Mouse (Mus musculus) liver, postnatal 0 days (tissue): ENCODE measurements around the gene Col23a1. TPM values are rescaled to one million over a fixed set of nuclear protein-coding genes. Genes with fewer than 3 reads are reported as not detected.

Source experiments
- ATAC-seq: fragments of 200-750 bp; cut with Nextera tagmentation; 2 replicates; pipeline ENCODE4 v1.8.0; 2017; ENCODE audit warnings: mild to moderate bottlenecking, moderate library complexity
- DNase-seq: peaks from one replicate; pipeline ENCODE4 v3.0.0-alpha.2; 2016
- H3K27ac ChIP-seq: fragments of 300-500 bp; sonication (generic); 2 replicates; pipeline ENCODE4 v1.5.1; 2014; ENCODE audit warnings: antibody characterized with exemption, moderate library complexity, mild to moderate bottlenecking, low read depth
- H3K27me3 ChIP-seq: fragments of 300-500 bp; sonication (generic); 2 replicates; pipeline ENCODE4 v1.6.1; 2014; ENCODE audit warnings: low read length, control low read depth, mixed read lengths; ENCODE audit not compliant: insufficient read depth
- H3K36me3 ChIP-seq: fragments of 300-500 bp; sonication (generic); replicated peaks from 2 replicates; pipeline ENCODE4 v1.6.1; 2014; ENCODE audit warnings: mild to moderate bottlenecking, control low read depth, low read length, moderate library complexity, mixed read lengths; ENCODE audit not compliant: insufficient read depth
- H3K4me1 ChIP-seq: fragments of 300-500 bp; sonication (generic); 2 replicates; pipeline ENCODE4 v1.6.1; 2014; ENCODE audit warnings: antibody characterized with exemption, mild to moderate bottlenecking, control low read depth; ENCODE audit not compliant: insufficient read depth
- H3K4me2 ChIP-seq: fragments of 300-500 bp; sonication (generic); 2 replicates; pipeline ENCODE4 v1.6.1; 2014; ENCODE audit warnings: low read depth, mild to moderate bottlenecking, low read length, moderate library complexity, mixed read lengths
- H3K4me3 ChIP-seq: fragments of 300-500 bp; sonication (generic); 2 replicates; pipeline ENCODE4 v1.5.1; 2014; ENCODE audit warnings: low read depth, low read length
- H3K9ac ChIP-seq: fragments of 300-500 bp; sonication (generic); replicated peaks from 2 replicates; pipeline ENCODE4 v1.6.1; 2014; ENCODE audit warnings: mild to moderate bottlenecking, moderate library complexity
- H3K9me3 ChIP-seq: fragments of 300-500 bp; sonication (generic); 2 replicates; pipeline ENCODE4 v1.6.1; 2016; ENCODE audit warnings: mild to moderate bottlenecking, control low read depth, low read length, mixed read lengths
- CTCF ChIP-seq: sonication (generic); IDR thresholded peaks from 2 replicates; pipeline ENCODE4 v1.5.1; 2016; ENCODE audit warnings: antibody characterized with exemption, low read depth
- EP300 ChIP-seq: IDR thresholded peaks from 2 replicates; pipeline ENCODE4 v1.6.1; 2016; ENCODE audit warnings: antibody characterized with exemption, low read depth, mild to moderate bottlenecking
- WGBS: fragments of 180-500 bp; shearing (Covaris S2); extraction: QIAGEN DNeasy Blood & Tissue Kit; methylation state at CpG from one replicate; pipeline ENCODE4 v1.1.7; 2014; ENCODE audit not compliant: insufficient replicate concordance; 5-methylcytosine and 5-hydroxymethylcytosine counted together
- polyA plus RNA-seq: library from polyadenylated mRNA; unstranded; fragments of >200 nt; fragmentation: Nextera tagmentation; extraction: Ambion mirVana; gene quantifications from 2 replicates; pipeline ENCODE4 v1.2.1, GENCODE M21; 2015

The Col23a1 gene
- polyA plus RNA-seq, 1 experiment from 2014 or later = 0.13 TPM

DNA sequence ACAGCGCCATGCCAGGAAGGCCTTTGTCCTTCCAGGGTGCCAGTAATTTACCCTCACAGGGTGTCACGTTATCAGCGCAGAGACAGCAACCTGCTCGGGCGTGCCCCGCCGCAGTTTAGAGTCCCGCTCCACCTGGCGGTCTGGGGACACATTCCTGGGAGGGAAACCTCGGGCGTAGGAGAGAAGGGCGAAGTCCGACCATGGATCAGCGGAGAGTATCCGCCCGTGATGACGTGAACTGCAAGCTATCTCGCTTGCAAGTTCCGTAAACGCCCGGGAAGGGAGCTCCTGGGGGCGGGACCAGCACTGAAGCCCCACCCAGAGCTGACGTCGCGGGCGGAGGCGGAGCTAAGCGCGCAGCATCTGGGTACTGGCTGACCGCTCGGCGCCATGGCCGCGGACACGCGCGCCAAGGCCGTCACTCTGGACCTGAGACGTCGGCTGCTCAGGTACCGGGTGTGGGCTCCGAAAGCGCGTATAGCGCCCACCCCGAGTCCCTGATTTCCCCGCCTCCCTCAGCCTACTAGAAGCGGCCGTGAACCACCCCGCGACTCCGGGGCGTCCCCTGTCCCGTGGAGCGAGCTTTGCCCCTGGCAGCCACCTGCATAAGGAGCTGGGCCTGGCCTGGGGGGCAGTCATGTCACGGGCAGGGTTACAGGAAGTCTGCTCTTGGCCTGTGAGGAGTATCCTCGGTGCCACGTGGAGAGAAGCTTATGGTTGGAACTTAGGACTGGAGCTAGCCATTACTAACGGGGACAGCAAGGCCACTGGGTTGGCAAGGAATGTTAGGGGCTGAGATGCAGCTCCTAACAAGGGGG lies 294.9 kb downstream of the Col23a1 start, which contains the start of gene Phykpl:
TSS of gene Phykpl (plus strand) at position 327 of the 818 bp plus-strand sequence.
- peaks cover 22% of the 10 kb centered on the region for H3K36me3 ChIP-seq
- DNase-seq (peak; percentile 99), ATAC-seq (peak; percentile 92)
- under 1% methylated on average over 59 of the region's 59 CpGs for WGBS
- peak; percentile 75 for TF ChIP-seq CTCF
- TF ChIP-seq EP300 = no peak
- H3K9me3 ChIP-seq = no peaks in the 10 kb centered on the region
- peak within 1 kb of the TSS; percentile 91 for H3K27ac ChIP-seq
- peak within 1 kb of the TSS; percentile 90 for H3K9ac ChIP-seq
- peaks cover 21% of the 10 kb centered on the region for H3K4me1 ChIP-seq
- peak within 1 kb of the TSS; percentile 93 for H3K4me2 ChIP-seq
- no peaks in the 10 kb centered on the region for H3K27me3 ChIP-seq
- H3K4me3 ChIP-seq = peak within 1 kb of the TSS; percentile 73

DNA sequence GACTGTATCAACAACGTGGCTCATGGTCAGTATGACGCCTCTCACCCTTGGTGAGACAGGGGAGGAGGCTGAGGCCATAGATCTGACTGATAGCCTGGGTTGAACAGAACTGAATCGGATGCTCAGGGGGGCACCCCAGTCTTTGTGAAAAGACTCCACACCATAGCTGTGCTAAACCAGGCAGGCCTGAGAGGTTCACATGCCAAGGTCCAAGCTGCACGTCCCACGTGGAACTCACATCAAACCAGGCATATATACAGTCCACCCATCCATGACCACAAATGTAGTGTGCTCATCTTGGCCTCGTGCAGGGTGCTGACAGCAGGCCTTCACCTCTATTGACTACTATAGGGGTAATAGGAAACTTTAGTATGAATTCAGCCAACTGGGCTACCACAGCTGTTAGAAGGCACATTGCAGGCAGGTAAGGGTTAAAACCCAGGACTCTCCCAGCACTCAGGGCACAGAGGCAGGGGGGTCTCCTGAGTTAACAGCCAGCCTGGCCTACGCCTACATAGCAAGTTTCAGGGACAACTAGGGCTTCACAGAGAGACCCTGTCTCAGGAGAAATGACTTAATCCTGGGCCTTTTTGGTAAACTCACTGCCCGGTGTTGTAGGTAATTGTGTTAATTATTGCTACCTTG lies 296.0 kb downstream of the Col23a1 start:
- Histone ChIP-seq H3K9ac (peak overlapping the region; percentile 90), H3K4me2 (peak overlapping the region; percentile 93), H3K27ac (peak overlapping the region; percentile 91), H3K36me3 (peaks cover 28% of the 10 kb centered on the region), H3K9me3 (no peaks in the 10 kb centered on the region), H3K27me3 (no peaks in the 10 kb centered on the region), H3K4me3 (peak overlapping the region; percentile 73), H3K4me1 (peaks cover 21% of the 10 kb centered on the region)
- 33% methylated on average over 8 of the region's 8 CpGs for WGBS
- ATAC-seq = no peak
- no peak for DNase-seq
- TF ChIP-seq CTCF = no peak
- no peak for TF ChIP-seq EP300

DNA sequence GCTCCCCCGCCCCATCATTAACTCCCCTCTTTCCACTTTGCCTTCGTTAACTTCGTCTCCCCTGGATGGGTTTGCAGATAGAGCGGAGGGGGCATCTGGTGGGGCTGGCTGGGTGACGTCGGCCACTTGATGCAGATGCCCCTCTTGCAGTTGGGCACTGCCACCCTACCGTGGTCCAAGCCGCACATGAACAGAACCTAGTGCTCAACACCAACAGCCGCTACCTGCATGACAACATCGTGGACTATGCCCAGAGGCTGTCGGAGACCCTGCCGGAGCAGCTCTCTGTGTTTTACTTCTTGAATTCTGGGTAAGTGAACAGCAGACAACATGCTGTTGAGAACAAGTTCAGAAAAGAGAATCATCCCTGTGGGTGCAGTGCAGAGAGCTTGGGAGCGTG lies 296.7 kb downstream of the Col23a1 start:
- Histone ChIP-seq H3K27me3 (no peaks in the 10 kb centered on the region), H3K36me3 (peaks cover 35% of the 10 kb centered on the region), H3K9ac (0 out of 2 replicates have a peak overlapping the region, but pooled peaks have one; percentile 0), H3K9me3 (no peaks in the 10 kb centered on the region), H3K27ac (no peak overlapping the region), H3K4me3 (no peak overlapping the region), H3K4me1 (peaks cover 21% of the 10 kb centered on the region), H3K4me2 (no peak overlapping the region)
- WGBS = 79% methylated on average over 13 of the region's 13 CpGs
- TF ChIP-seq CTCF (no peak), EP300 (no peak)
- no peak for DNase-seq
- no peak for ATAC-seq

DNA sequence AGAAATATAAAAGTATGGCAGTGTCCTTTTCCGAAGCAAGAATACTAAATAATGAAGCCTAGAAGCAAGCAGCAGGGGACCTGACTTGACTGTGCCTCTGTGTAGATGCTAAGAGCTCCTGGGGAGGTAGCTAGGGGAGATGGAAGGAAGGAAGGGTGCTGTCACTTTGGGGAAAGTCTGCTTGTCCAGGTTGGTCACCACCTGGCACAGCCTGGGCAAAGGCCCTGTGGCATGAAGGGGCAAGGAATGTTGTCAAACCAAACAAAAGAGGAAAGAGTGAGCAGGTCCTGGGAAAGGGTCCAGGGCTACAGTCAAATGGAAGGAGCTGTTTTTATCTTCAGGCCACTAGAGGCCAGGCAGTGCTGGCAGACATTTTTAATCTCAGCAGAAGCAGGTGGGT lies 297.3 kb downstream of the Col23a1 start:
- no peak for ATAC-seq
- no peak overlapping the region for H3K27ac ChIP-seq
- peaks cover 40% of the 10 kb centered on the region for H3K36me3 ChIP-seq
- WGBS = 86% methylated on average over 1 of the region's 1 CpGs
- H3K4me1 ChIP-seq = peaks cover 21% of the 10 kb centered on the region
- H3K9ac ChIP-seq = no peak overlapping the region
- DNase-seq = no peak
- H3K27me3 ChIP-seq = no peaks in the 10 kb centered on the region
- no peaks in the 10 kb centered on the region for H3K9me3 ChIP-seq
- H3K4me3 ChIP-seq = no peak overlapping the region
- TF ChIP-seq CTCF (no peak), EP300 (no peak)
- no peak overlapping the region for H3K4me2 ChIP-seq

DNA sequence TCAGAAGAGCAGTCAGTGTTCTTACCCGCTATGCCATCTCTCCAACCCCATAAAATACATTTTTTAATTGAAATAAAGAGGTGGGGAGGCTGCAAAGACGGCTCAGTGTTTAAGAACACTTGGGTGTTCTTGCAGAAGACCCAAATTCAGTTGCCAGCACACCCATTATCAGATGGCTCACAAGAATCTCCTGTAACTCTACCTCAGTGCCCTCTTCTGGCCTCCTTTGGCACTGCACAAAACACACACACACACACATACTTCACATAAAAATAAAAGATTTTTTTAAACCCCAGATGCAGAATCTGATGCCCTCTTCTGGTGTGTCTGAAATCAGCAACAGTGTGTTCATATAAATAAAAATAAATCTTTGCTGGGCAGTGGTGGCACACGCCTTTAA lies 299.1 kb downstream of the Col23a1 start:
- no peak for TF ChIP-seq EP300
- peak; percentile 30 for TF ChIP-seq CTCF
- Histone ChIP-seq H3K27ac (no peak overlapping the region), H3K9me3 (no peaks in the 10 kb centered on the region), H3K27me3 (no peaks in the 10 kb centered on the region), H3K4me3 (no peak overlapping the region), H3K4me1 (peaks cover 18% of the 10 kb centered on the region), H3K36me3 (peaks cover 58% of the 10 kb centered on the region), H3K4me2 (no peak overlapping the region), H3K9ac (no peak overlapping the region)
- WGBS = 93% methylated on average over 3 of the region's 3 CpGs
- ATAC-seq = no peak
- no peak for DNase-seq

DNA sequence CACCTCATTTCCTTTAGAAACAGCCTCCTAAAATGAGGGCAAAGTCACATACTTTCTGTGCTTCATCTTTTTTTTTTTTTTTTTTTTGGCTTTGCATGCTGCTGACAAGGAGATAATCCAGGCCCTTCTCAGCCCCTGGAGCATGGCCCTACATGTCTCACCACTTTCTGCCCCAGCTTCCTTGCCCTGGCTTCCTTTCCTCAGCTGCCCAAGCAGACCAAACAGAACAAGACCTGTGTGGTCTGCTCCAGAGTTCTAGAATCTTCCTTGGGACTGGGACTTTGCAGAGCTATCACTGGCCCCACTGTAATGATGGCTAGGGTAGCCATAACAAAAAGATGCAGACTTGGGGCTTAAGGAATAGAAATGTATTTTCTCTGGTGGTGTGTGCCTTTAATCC lies 300.3 kb downstream of the Col23a1 start:
- H3K4me3 ChIP-seq = no peak overlapping the region
- H3K36me3 ChIP-seq = peaks cover 69% of the 10 kb centered on the region
- H3K4me1 ChIP-seq = peaks cover 14% of the 10 kb centered on the region
- ATAC-seq (no peak), DNase-seq (no peak)
- TF ChIP-seq CTCF = no peak
- no peak for TF ChIP-seq EP300
- H3K9ac ChIP-seq = no peak overlapping the region
- H3K27me3 ChIP-seq = no peaks in the 10 kb centered on the region
- H3K4me2 ChIP-seq = no peak overlapping the region
- no peaks in the 10 kb centered on the region for H3K9me3 ChIP-seq
- H3K27ac ChIP-seq = no peak overlapping the region
